Mouse (Mus musculus) intestine, postnatal 0 days (tissue): Measurements from ENCODE around the gene Slf2. TPM values are rescaled to one million over a fixed set of nuclear protein-coding genes. Genes with fewer than 3 reads are reported as not detected.
A peak's percentile ranks its signal among the peaks of the same experiment; 100 is the strongest.

Source experiments
- ATAC-seq: fragments of 200-750 bp; cut with Nextera tagmentation; 2 replicates; pipeline ENCODE4 v1.8.0; 2017; ENCODE audit warnings: mild to moderate bottlenecking, moderate TSS enrichment, moderate library complexity
- H3K27ac ChIP-seq: fragments of 300-500 bp; sonication (generic); 2 replicates; pipeline ENCODE4 v1.5.1; 2014; ENCODE audit warnings: mild to moderate bottlenecking, low read depth, low read length, moderate library complexity
- H3K27me3 ChIP-seq: fragments of 300-500 bp; sonication (generic); replicated peaks from 2 replicates; pipeline ENCODE4 v1.6.1; 2014; ENCODE audit warnings: low read length, mixed read lengths; ENCODE audit not compliant: control insufficient read depth, insufficient read depth
- H3K36me3 ChIP-seq: fragments of 300-500 bp; sonication (generic); 2 replicates; pipeline ENCODE4 v1.6.1; 2014; ENCODE audit warnings: mild to moderate bottlenecking, moderate library complexity; ENCODE audit not compliant: control insufficient read depth, insufficient read depth
- H3K4me1 ChIP-seq: fragments of 300-500 bp; sonication (generic); replicated peaks from 2 replicates; pipeline ENCODE4 v1.6.1; 2014; ENCODE audit warnings: antibody characterized with exemption, low read length, mixed read lengths; ENCODE audit not compliant: control insufficient read depth, insufficient read depth
- H3K4me2 ChIP-seq: fragments of 300-500 bp; sonication (generic); replicated peaks from 2 replicates; pipeline ENCODE4 v1.6.1; 2014; ENCODE audit warnings: low read depth, mild to moderate bottlenecking, moderate library complexity
- H3K4me3 ChIP-seq: fragments of 300-500 bp; sonication (generic); 2 replicates; pipeline ENCODE4 v1.5.1; 2014; ENCODE audit warnings: low read depth, low read length
- H3K9ac ChIP-seq: fragments of 300-500 bp; sonication (generic); 2 replicates; pipeline ENCODE4 v1.6.1; 2014; ENCODE audit warnings: mild to moderate bottlenecking, low read depth, low read length
- H3K9me3 ChIP-seq: fragments of 300-500 bp; sonication (generic); 2 replicates; pipeline ENCODE4 v1.6.1; 2016; ENCODE audit warnings: mixed run types; ENCODE audit not compliant: control insufficient read depth
- CTCF ChIP-seq: sonication (generic); IDR thresholded peaks from 2 replicates; pipeline ENCODE4 v1.5.1; 2016; ENCODE audit warnings: low read depth, mild to moderate bottlenecking, control low read depth, antibody characterized with exemption, moderate library complexity
- WGBS: fragments of 180-500 bp; shearing (Covaris S2); extraction: QIAGEN DNeasy Blood & Tissue Kit; methylation state at CpG from one replicate; pipeline ENCODE4 v1.1.7; 2014; 5-methylcytosine and 5-hydroxymethylcytosine counted together
- polyA plus RNA-seq: library from polyadenylated mRNA; unstranded; fragments of >200 nt; fragmentation: Nextera tagmentation; extraction: Ambion mirVana; gene quantifications from 2 replicates; pipeline ENCODE4 v1.2.1, GENCODE M21; 2015

Slf2 gene
- polyA plus RNA-seq, 1 experiment from 2014 or later, result 11.4 TPM

GRCm38 (mm10) chr19:45026958-45027670, 96.2 kb downstream of the Slf2 start:
- H3K4me1 ChIP-seq, result no peaks in the 10 kb centered on the region; the same call in 1 of the 2 replicates
- H3K4me2 ChIP-seq, result no peak overlapping the region
- WGBS, result 59% methylated on average over 6 of the region's 6 CpGs
- H3K9ac ChIP-seq, result no peak overlapping the region
- H3K36me3 ChIP-seq, result peaks cover 56% of the 10 kb centered on the region
- no peak for ATAC-seq
- no peak overlapping the region; the same call in 1 of the 2 replicates for H3K27ac ChIP-seq
- H3K27me3 ChIP-seq, result no peaks in the 10 kb centered on the region
- no peak for TF ChIP-seq CTCF
- H3K9me3 ChIP-seq, result no peaks in the 10 kb centered on the region
- H3K4me3 ChIP-seq, result no peak overlapping the region

GRCm38 (mm10) chr19:45027848-45028247, 96.9 kb downstream of the Slf2 start:
- 74% methylated on average over 6 of the region's 6 CpGs for WGBS
- Histone ChIP-seq H3K36me3 (peaks cover 51% of the 10 kb centered on the region), H3K27me3 (no peaks in the 10 kb centered on the region), H3K9ac (no peak overlapping the region), H3K4me3 (no peak overlapping the region), H3K27ac (0 out of 2 replicates have a peak overlapping the region, but pooled peaks have one; percentile 35), H3K9me3 (no peaks in the 10 kb centered on the region), H3K4me1 (no peaks in the 10 kb centered on the region; the same call in 1 of the 2 replicates), H3K4me2 (no peak overlapping the region)
- no peak for TF ChIP-seq CTCF
- peak; percentile 49 for ATAC-seq

- Histone ChIP-seq H3K27me3 (no peaks in the 10 kb centered on the region), H3K9ac (no peak overlapping the region), H3K4me3 (no peak overlapping the region), H3K9me3 (no peaks in the 10 kb centered on the region), H3K27ac (peak overlapping the region; percentile 35), H3K4me1 (no peaks in the 10 kb centered on the region; the same call in 1 of the 2 replicates), H3K4me2 (no peak overlapping the region), H3K36me3 (peaks cover 46% of the 10 kb centered on the region)
- no peak for TF ChIP-seq CTCF
- WGBS, result 63% methylated on average over 19 of the region's 19 CpGs
- no peak for ATAC-seq
These were observed 97.8 kb downstream of the Slf2 start for GRCm38 (mm10) chr19:45028746-45029145.

DNA sequence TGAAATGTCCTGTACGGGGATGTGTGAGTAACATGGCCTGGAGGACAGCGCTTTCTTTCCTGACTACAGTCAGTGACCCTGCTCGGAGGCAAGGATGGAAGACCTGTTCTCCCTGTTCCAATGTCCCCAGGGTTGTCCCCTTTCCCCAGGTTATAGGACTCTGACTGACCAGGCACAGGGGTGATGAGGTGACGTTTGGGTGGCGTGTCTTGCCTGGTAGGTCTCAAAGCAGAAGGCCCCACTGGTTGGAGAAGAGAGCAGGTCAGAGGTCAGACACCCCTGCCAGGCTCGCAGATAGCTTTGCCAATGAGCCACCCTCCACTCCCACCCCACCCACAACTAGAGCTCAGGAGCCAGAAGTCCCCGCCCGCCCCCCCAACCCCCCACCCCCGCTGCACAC, 98.6 kb downstream of the Slf2 start:
- Histone ChIP-seq H3K27me3 (no peaks in the 10 kb centered on the region), H3K27ac (no peak overlapping the region)
- 59% methylated on average over 9 of the region's 9 CpGs for WGBS

DNA sequence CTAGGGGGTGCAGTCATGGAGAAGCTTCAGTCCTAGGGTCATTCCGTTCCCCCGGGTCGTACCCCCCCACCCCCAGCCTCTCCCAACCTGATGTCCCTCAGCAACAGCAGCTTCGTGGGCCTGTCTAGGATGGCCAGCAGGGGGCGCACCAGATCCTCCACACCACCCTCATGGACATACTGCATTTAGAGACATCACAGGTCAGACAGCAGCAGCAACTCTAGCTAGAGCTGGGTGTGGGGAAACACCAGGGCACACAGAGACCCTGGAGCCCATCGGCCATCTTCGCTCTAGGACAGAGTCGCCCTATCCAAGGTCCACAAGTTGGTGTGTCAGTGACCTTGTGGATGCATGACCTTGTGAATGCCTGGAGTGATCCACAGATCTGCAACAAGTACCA, 99.2 kb downstream of the Slf2 start:
- H3K27ac ChIP-seq, result no peak overlapping the region
- 36% methylated on average over 8 of the region's 8 CpGs for WGBS
- H3K4me3 ChIP-seq, result no peak overlapping the region
- no peaks in the 10 kb centered on the region; the same call in 1 of the 2 replicates for H3K4me1 ChIP-seq
- H3K36me3 ChIP-seq, result peaks cover 37% of the 10 kb centered on the region
- TF ChIP-seq CTCF, result peak; percentile 89
- no peaks in the 10 kb centered on the region for H3K27me3 ChIP-seq
- H3K4me2 ChIP-seq, result peak overlapping the region; percentile 60; the same call in 1 of the 2 replicates
- no peaks in the 10 kb centered on the region for H3K9me3 ChIP-seq
- no peak overlapping the region for H3K9ac ChIP-seq
- ATAC-seq, result no peak

More for the DNA sequence above, 98.6 kb downstream of the Slf2 start:
- Histone ChIP-seq H3K9ac (no peak overlapping the region), H3K4me2 (no peak overlapping the region), H3K9me3 (no peaks in the 10 kb centered on the region), H3K4me3 (no peak overlapping the region), H3K36me3 (peaks cover 42% of the 10 kb centered on the region), H3K4me1 (no peaks in the 10 kb centered on the region; the same call in 1 of the 2 replicates)
- no peak for TF ChIP-seq CTCF
- no peak for ATAC-seq

DNA sequence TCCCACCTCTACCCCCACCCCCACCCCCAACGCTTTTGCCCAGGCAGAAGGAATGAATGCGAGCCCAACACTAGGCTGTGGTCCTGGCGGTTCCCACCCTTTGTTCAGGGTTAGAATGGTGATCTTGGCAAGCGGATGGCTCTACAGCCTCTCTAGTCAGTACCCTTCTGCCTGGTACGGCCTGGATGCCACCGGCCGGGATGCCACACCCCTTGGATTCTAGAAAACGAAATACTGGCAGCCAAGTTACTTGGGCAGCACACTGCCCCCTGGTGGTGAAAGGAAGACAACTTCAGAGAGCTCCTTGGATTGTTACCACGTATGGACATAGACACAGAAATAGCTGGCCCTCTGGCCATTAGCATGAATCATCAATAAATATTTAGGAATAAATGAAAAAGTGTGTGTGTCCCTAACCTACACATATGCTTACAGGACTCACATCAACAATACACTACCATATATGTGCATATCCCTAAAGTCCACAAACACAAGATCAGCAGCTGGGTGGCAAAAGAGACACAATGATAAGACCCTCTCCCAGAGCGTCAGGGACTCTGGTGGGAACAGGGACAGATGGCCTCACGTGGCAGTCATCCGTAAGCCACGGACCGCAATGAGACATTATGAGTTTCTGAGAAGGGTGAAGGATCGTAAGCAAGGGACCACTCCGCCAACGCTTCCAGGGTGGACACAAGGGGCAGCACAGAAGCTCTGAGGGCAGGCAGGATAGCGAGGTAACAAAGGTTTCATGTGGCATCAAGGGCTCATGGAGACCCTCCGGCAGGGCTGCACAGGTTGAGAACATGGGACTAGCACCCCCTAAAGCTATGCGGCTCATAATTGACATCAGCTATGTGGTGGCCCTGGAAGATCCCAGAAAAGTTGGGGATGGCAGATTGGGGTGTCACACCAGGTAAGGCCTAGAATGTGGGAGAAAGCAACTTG, 100.1 kb downstream of the Slf2 start:
- peak overlapping the region; percentile 15; the same call in 1 of the 2 replicates for H3K4me3 ChIP-seq

More for the DNA sequence above, 100.1 kb downstream of the Slf2 start:
- H3K9me3 ChIP-seq, result no peaks in the 10 kb centered on the region
- peak overlapping the region; percentile 60 for H3K4me2 ChIP-seq
- ATAC-seq, result no peak
- no peak overlapping the region for H3K9ac ChIP-seq
- 39% methylated on average over 20 of the region's 20 CpGs for WGBS
- H3K27me3 ChIP-seq, result no peaks in the 10 kb centered on the region
- peak; percentile 89 for TF ChIP-seq CTCF
- H3K36me3 ChIP-seq, result peaks cover 29% of the 10 kb centered on the region
- H3K4me1 ChIP-seq, result no peaks in the 10 kb centered on the region; the same call in 1 of the 2 replicates
- no peak overlapping the region for H3K27ac ChIP-seq
